ENCODE assay signal across 30 mouse cellular contexts in genomic region chr6:114267979-114268378, GRCm38 (mm10). TPM values are rescaled to one million over a fixed set of nuclear protein-coding genes. Genes with fewer than 3 reads are reported as not detected.
"Had no signal": no experiment of that assay in that cellular context is flagged by ENCODE, and none has a peak within 500 bp of the region (broad histone marks: within the 10 kb centered on the region; RNA-seq: fewer than 3 reads in every experiment).

No protein-coding gene starts in this region.

- H3K4me2 ChIP-seq: embryonic facial prominence, embryonic 12.5 days; embryonic facial prominence, embryonic 13.5 days; embryonic facial prominence, embryonic 15.5 days; forebrain, embryonic 12.5 days; forebrain, embryonic 13.5 days; forebrain, embryonic 15.5 days had no signal

- H3K27me3 ChIP-seq: embryonic facial prominence, embryonic 12.5 days; embryonic facial prominence, embryonic 15.5 days; forebrain, embryonic 13.5 days; forebrain, embryonic 15.5 days had no signal

- H3K4me3 ChIP-seq: embryonic facial prominence, embryonic 10.5 days; embryonic facial prominence, embryonic 12.5 days; embryonic facial prominence, embryonic 13.5 days; embryonic facial prominence, embryonic 15.5 days; erythroblast, embryonic 14.5 days; forebrain, embryonic 10.5 days; forebrain, embryonic 12.5 days; forebrain, embryonic 13.5 days; forebrain, embryonic 15.5 days; gastrocnemius, adult 2 months; heart, adult 2 months had no signal

- DNase-seq: cerebellum, adult 8-10 months; cerebellum, adult 9-10 months; cerebellum, adult 9-11 months; cerebellum, postnatal 10 days; cerebellum, postnatal 14 days; cerebellum, postnatal 25 days; cerebellum, postnatal 36 days; embryo, embryonic 11 days; forebrain, postnatal 0 days; gastrocnemius, adult 2 months; gastrocnemius, postnatal 10 days; gastrocnemius, postnatal 14 days; gastrocnemius, postnatal 25 days; gastrocnemius, postnatal 36 days; heart, adult 11 months; heart, adult 18-20 months; heart, adult 2 months had no signal

- H3K4me1 ChIP-seq: embryonic facial prominence, embryonic 12.5 days; embryonic facial prominence, embryonic 13.5 days; embryonic facial prominence, embryonic 15.5 days had no signal

- H3K9ac ChIP-seq: embryonic facial prominence, embryonic 12.5 days; embryonic facial prominence, embryonic 13.5 days; embryonic facial prominence, embryonic 15.5 days; forebrain, embryonic 12.5 days; forebrain, embryonic 13.5 days; forebrain, embryonic 15.5 days; forebrain, postnatal 0 days had no signal

- H3K27ac ChIP-seq: embryonic facial prominence, embryonic 10.5 days; embryonic facial prominence, embryonic 12.5 days; embryonic facial prominence, embryonic 13.5 days; embryonic facial prominence, embryonic 15.5 days; forebrain, embryonic 10.5 days; forebrain, embryonic 12.5 days; forebrain, embryonic 13.5 days; forebrain, embryonic 15.5 days; gastrocnemius, adult 2 months; heart, adult 2 months had no signal

- ATAC-seq: forebrain, embryonic 13.5 days; forebrain, embryonic 14.5 days; forebrain, embryonic 15.5 days; forebrain, embryonic 16.5 days; forebrain, postnatal 0 days had no signal

- H3K36me3 ChIP-seq: embryonic facial prominence, embryonic 10.5 days; embryonic facial prominence, embryonic 12.5 days; embryonic facial prominence, embryonic 13.5 days; embryonic facial prominence, embryonic 15.5 days; forebrain, embryonic 10.5 days; forebrain, embryonic 12.5 days; forebrain, embryonic 15.5 days had no signal

- H3K9me3 ChIP-seq: embryonic facial prominence, embryonic 10.5 days; embryonic facial prominence, embryonic 12.5 days; embryonic facial prominence, embryonic 13.5 days; embryonic facial prominence, embryonic 15.5 days; forebrain, embryonic 10.5 days; forebrain, embryonic 12.5 days; forebrain, embryonic 13.5 days; forebrain, embryonic 15.5 days had no signal

RNA-seq across cellular contexts. Expression of gene Slc6a1, which starts 14.5 kb away (rescaled TPM):
- total RNA-seq: common myeloid progenitor, adult 5-6 weeks; granulocyte monocyte progenitor cell, adult 5-6 weeks had no signal
- polyA plus RNA-seq: erythroblast, embryonic 14.5 days had no signal
